Mouse (Mus musculus) left cerebral cortex, postnatal 36 days (tissue): ENCODE measurements around the gene Mdm2. TPM values are rescaled to one million over a fixed set of nuclear protein-coding genes. Genes with fewer than 3 reads are reported as not detected.

Experiments used
- DNase-seq, 2 experiments: peaks; one replicate each; pipeline ENCODE4 v3.0.0; 2021 to 2022; ENCODE audit warnings: low spot score in 2 of 2, mixed read lengths in 1 of 2
- intact Hi-C: fragments of 180-260 bp; cut with DNase I; formaldehyde crosslinking; loops from one replicate; pipeline ENCODE4 v1.15.1; 2025
- total RNA-seq, 2 experiments: library from RNA; stranded (reverse); gene quantifications; 2 replicates each; pipeline ENCODE4 v1.2.3; 2021

Gene Mdm2
- total RNA-seq, 2 experiments from 2014 or later, result 47.0 to 66.1 TPM

DNA sequence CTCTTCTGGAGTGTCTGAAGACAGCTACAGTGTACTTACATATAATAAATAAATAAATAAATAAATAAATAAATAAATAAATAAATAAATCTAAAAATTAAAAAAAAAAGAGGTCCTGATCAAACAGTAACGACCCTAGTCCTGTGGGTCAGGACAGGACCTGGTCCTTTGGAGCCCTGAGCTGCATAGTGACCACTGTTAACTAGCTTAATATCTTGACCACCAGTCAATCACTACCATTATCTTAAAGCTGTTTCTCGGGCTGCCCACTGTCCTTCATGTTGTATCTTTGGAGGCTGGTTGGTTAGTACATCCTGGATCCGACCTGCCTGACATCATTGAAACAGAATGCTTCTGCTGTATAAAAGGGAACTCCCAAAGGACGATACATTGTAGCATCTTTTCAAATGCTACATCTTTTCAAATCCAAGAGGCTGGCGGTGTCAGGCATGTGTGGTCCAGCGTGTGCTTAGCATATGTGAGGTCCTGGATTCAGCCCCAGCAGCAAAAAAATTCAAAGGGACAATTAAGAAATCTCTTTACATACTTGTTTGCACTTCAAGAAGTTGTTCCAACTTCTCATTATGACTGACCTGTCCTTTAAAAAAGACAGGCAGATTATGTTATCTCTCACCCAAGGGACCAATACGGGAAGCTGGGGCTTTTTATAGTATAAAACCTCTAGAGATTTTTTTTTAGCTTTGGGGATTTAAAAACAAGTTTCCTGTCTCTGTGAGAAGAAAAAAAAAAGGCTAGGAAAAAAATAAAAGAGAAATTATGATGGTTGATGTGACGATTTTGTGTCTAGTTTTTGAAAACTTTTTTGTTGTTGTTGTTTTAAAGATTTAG, 57.4 kb downstream of the Mdm2 start:
- no peak for DNase-seq
- intact Hi-C loops, result no loop called here

DNA sequence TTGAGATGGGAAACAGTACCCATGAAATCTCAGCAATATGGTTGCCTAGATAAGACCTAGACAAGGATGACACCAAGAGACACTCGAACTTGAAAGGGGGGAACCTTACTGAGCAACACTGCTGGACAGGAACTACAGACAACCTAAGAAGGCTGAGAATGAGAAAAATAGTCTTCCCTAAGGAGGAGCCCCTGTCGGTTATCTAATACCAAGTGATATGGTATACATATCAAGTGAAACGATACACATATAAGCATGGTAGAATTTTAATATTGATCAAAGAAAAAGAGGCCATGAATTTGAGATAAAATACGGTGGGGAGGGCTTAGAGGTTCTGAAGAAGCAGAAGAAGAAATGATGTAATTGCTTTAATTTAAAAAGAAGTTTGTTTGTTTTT, 58.2 kb downstream of the Mdm2 start:
- no peak for DNase-seq
- intact Hi-C loops, result no loop called here

DNA sequence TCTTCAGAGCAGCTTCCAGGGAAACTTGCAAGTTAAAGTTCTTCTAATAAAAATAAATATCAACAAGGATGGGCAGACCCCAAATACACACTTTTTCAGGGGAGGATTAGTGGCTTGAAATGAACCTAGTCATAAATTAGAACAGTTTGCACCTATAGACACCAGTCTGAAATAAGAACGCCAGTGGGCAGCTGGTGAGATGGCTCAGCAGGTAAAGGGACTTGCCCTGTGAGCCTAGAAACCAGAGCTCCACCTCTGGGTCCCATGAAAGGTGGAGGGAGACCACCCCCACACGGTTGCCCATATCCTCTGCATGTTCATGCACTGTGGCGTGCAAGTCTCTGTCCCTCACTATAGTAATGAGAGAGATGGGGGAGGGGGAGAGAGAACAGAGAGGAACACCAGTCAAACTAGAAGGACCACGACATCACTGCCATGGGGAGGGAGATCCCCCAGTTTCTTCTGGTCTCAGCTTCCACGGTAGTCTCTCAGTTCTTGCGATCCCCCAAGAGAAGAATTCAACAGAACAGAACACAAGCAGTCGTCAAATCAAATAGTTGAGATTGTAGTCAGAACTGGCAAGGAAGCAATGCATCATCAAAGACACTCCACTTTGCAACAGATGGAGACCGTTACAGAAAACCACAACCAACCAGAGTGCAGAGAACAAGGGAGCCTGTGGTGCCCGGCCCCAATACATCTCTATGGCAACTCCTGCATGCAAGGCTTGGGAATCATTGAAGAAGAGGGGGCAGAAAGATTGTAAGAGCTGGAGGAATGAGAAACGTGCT, 58.8 kb downstream of the Mdm2 start:
- no peak for DNase-seq
- intact Hi-C loops, result no loop called here

- DNase-seq, result no peak
- intact Hi-C loops, result no loop called here
Measured at GRCm38 (mm10) chr10:117650725-117651124, 59.8 kb downstream of the Mdm2 start.

DNA sequence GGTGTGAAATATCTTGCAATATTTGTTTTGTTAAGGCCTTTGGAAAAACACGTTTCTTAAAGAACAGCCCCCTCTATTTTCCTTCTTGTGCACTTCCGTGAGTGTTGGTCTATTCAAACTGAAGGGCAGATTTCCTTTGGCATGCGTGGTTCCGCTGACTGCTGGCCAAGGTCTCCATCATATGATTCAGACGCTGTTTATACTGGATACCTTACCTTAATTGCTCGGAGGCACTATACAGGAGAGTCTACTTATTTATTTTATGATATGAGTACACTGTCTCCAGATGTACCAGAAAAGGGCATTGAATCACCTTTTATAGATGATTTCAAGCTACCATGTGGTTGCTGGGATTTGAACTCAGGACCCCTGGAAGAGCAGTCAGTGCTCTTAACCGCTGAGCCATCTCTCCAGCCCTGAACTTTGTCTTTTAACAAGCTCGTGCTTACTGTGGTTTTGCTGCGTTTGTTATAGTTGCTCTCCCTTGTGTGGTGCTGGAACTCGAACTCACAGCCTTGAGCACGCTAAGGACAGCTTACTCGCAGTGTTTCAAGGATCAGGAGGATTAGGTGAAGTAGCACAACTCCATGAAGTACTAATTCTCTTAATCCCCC, 60.4 kb downstream of the Mdm2 start:
- intact Hi-C loops, result no loop called here
- DNase-seq, result no peak

- intact Hi-C loops, result no loop called here
- no peak for DNase-seq
Measured at GRCm38 (mm10) chr10:117649292-117650041, 61.1 kb downstream of the Mdm2 start.

DNA sequence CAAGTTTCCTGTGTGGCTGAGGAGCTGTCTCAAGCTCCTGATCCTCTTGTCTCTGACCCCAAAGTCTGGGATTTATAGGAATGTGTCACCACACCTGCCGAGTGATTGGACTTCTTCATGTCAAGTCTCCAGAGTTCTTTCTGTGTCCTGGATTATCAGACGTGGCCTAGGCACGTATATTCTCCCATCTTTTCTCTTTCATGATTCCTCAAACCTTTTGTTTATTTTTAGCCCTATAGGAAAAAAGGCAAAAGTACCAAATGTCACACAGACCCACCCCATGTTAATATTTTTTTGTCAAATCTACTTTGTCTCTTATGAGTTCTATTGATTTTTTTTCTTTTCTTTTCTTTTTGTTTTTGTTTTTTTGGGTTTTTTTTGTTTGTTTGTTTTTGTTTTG, 61.9 kb downstream of the Mdm2 start:
- intact Hi-C loops, result no loop called here
- DNase-seq, result no peak

- no peak for DNase-seq
- intact Hi-C loops, result no loop called here
Measured at GRCm38 (mm10) chr10:117647964-117648472, 62.5 kb downstream of the Mdm2 start.

GRCm38 (mm10) chr10:117647158-117647505, 63.4 kb downstream of the Mdm2 start:
- peak; percentile 49 to 72 for DNase-seq
- intact Hi-C loops, result no loop called here

DNA sequence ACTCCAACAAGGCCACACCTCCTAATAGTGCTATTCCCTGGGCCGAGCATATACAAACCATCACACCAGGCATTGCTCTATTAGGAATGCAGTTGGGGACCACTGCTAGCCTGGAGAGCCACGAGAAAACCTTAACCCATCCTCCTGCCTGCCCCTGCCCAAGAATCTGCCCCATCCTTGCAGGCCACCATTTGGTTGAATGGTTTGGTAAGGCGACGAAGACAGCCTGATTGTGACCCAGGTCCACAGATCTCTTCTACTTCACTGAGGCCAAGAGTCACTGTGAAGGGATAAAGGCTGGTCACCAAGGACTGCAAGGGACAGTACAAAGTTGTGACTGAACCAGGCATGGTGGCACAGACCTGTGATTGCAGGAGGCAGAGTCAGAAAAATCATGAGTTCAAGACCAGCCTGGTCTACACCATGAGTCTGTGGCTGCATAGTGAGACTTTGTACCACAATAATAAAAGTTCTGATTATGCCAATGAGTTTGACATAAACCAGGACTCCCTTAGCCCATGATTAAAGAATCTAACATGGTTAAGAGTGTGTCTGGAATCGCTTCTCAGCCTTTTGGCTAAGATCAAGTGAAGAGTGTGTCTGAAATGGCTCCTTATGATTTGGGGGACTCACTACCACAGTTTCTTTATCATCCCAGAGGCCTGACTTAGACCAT, 63.9 kb downstream of the Mdm2 start:
- intact Hi-C loops, result no loop called here
- no peak for DNase-seq

- no peak for DNase-seq
- intact Hi-C loops, result no loop called here
Measured at GRCm38 (mm10) chr10:117645487-117645964, 65.0 kb downstream of the Mdm2 start.

DNA sequence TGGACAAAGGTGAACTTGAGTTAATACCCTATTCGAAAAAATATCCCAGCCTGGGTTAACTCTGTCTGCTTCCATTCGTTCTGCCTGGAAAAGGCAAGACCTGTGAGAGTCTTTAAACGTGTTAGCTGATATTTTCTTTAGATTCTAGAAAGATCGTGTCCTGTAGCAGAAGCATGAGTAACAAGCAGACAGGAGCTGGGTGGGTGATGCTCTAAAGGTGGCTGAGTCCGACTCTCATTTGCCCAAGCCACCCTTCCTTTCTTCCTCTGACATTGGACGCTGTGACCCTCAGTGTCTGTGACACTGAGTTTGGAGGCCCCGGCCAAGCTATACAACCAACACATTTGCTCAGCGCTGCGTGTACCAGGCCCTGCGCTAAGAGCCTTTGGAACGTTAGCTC, 65.7 kb downstream of the Mdm2 start:
- intact Hi-C loops, result no loop called here
- DNase-seq, result no peak

DNA sequence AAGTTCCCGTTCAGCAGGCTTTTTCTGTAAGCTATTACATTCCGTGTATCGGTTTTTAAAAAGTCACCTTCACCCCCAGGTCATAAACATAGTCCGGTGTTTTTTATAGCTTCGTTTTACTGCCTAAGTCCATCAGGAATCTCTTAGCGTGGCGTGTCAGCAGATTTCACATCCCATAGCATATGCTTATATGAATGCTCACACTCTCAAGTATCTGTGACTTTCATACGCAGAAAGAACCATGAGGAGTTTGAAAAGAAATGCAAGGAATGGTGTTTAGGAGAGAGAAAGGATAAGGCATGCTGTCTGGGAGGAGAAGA, 66.2 kb downstream of the Mdm2 start:
- intact Hi-C loops, result no loop called here

GRCm38 (mm10) chr10:117643711-117644428, 66.7 kb downstream of the Mdm2 start:
- DNase-seq, result no peak
- intact Hi-C loops, result no loop called here

More for the DNA sequence above, 66.2 kb downstream of the Mdm2 start:
- DNase-seq, result no peak

GRCm38 (mm10) chr10:117643302-117643701, 67.3 kb downstream of the Mdm2 start:
- no peak for DNase-seq
- intact Hi-C loops, result no loop called here

GRCm38 (mm10) chr10:117642491-117643262, 67.9 kb downstream of the Mdm2 start:
- intact Hi-C loops, result no loop called here
- DNase-seq, result no peak

DNA sequence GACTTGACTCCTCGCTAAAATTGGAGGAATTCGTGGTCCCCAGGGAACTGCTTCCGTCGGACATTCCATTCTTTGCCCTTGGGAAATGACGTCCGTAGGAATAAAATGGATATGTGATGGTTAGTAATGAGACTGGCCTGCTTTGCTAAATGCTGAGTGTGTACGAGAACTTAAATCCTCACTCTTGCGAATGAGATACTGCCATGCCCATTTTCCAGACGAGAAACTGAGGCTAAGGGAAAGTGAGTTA, 68.4 kb downstream of the Mdm2 start:
- intact Hi-C loops, result no loop called here
- no peak for DNase-seq
